Mouse (Mus musculus) limb, embryonic 14.5 days (tissue): ENCODE measurements around the gene Cnksr1. TPM values are rescaled to one million over a fixed set of nuclear protein-coding genes. Genes with fewer than 3 reads are reported as not detected.
A peak's percentile ranks its signal among the peaks of the same experiment; 100 is the strongest.

Experiments used
- ATAC-seq: fragments of 200-750 bp; cut with Nextera tagmentation; 2 replicates; pipeline ENCODE4 v1.8.0; 2017; ENCODE audit warnings: low read depth, moderate number of reproducible peaks, moderate TSS enrichment; ENCODE audit not compliant: low FRiP score
- DNase-seq: peaks from one replicate; pipeline ENCODE4 v3.0.0-alpha.2; 2015; ENCODE audit warnings: low spot score
- H3K27ac ChIP-seq: fragments of 300-500 bp; sonication (generic); replicated peaks from 2 replicates; pipeline ENCODE4 v1.5.1; 2014; ENCODE audit warnings: low read depth, mild to moderate bottlenecking, low read length, moderate library complexity, mixed read lengths
- H3K27me3 ChIP-seq: fragments of 300-500 bp; sonication (generic); 2 replicates; pipeline ENCODE4 v1.6.1; 2014; ENCODE audit warnings: low read length, mixed read lengths; ENCODE audit not compliant: control insufficient read depth, insufficient read depth
- H3K36me3 ChIP-seq: fragments of 300-500 bp; sonication (generic); 2 replicates; pipeline ENCODE4 v1.6.1; 2014; ENCODE audit warnings: mild to moderate bottlenecking, low read length, moderate library complexity, mixed read lengths; ENCODE audit not compliant: control insufficient read depth, insufficient read depth
- H3K4me1 ChIP-seq: fragments of 300-500 bp; sonication (generic); 2 replicates; pipeline ENCODE4 v1.6.1; 2014; ENCODE audit warnings: antibody characterized with exemption, low read length, mixed read lengths; ENCODE audit not compliant: control insufficient read depth, insufficient read depth
- H3K4me2 ChIP-seq: fragments of 300-500 bp; sonication (generic); replicated peaks from 2 replicates; pipeline ENCODE4 v1.6.1; 2014; ENCODE audit warnings: low read depth, mild to moderate bottlenecking, low read length, moderate library complexity; ENCODE audit not compliant: severe bottlenecking
- H3K4me3 ChIP-seq: fragments of 300-500 bp; sonication (generic); replicated peaks from 2 replicates; pipeline ENCODE4 v1.5.1; 2014; ENCODE audit warnings: low read length
- H3K9ac ChIP-seq: fragments of 300-500 bp; sonication (generic); 2 replicates; pipeline ENCODE4 v1.6.1; 2014; ENCODE audit warnings: mild to moderate bottlenecking, low read depth, low read length, moderate library complexity; ENCODE audit not compliant: severe bottlenecking
- H3K9me3 ChIP-seq: fragments of 300-500 bp; sonication (generic); 2 replicates; pipeline ENCODE4 v1.6.1; 2016; ENCODE audit warnings: low read length; ENCODE audit not compliant: control insufficient read depth
- POLR2A ChIP-seq: fragments of 200-500 bp; IDR thresholded peaks from 2 replicates; pipeline ENCODE4 v1.8.0; 2012; ENCODE audit warnings: inconsistent platforms, mild to moderate bottlenecking, moderate library complexity, borderline replicate concordance; ENCODE audit not compliant: insufficient read depth, insufficient read length; ENCODE audit errors: extremely low read depth
- WGBS: fragments of 180-500 bp; shearing (Covaris S2); extraction: QIAGEN DNeasy Blood & Tissue Kit; methylation state at CpG from one replicate; pipeline ENCODE4 v1.1.7; 2014; 5-methylcytosine and 5-hydroxymethylcytosine counted together
- polyA plus RNA-seq, 2 experiments: library from polyadenylated mRNA; depleted of rRNA in 1 of 2; stranded (reverse) in 1 of 2; unstranded in 1 of 2; fragments of >200 nt; fragmentation: Nextera tagmentation in 1 of 2; extraction: Ambion mirVana in 1 of 2; gene quantifications; 2 replicates each; pipeline versions ENCODE4 v1.2.1 to v1.2.3; 2012 to 2014

The Cnksr1 gene
- polyA plus RNA-seq, 2 experiments = 2.0 to 3.3 TPM

DNA sequence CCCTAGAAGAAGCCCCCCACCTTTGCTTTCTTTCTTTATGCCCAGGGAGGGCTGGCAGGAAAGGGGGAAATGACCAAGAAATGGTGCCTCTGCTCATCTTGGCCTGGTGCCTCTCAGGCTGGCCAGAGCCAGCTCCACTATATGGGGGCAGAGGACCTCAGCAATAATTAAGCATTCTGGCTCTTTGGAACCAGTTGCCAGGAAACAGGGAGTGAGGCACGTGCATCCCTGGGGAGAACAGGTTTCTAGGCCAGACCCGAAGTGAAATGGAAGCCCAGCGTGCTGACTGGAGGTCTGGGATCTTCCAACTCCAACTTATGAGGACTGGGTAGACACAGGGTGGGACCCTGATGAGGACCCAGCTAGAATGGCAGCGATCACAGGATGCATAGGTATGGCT lies 8.1 kb upstream of the Cnksr1 start:
- Histone ChIP-seq H3K4me3 (no peak overlapping the region), H3K9ac (no peak overlapping the region), H3K27me3 (peaks cover 27% of the 10 kb centered on the region), H3K27ac (no peak overlapping the region), H3K9me3 (no peaks in the 10 kb centered on the region), H3K4me2 (no peak overlapping the region), H3K4me1 (peaks cover 23% of the 10 kb centered on the region), H3K36me3 (no peaks in the 10 kb centered on the region)
- TF ChIP-seq POLR2A = no peak
- WGBS = 36% methylated on average over 4 of the region's 4 CpGs
- DNase-seq (no peak), ATAC-seq (no peak)

GRCm38 (mm10) chr4:134245148-134245843 lies 7.1 kb upstream of the Cnksr1 start, which contains the start of gene Zfp593:
Zfp593 (minus strand) TSS chr4:134245592.
- DNase-seq (peak; percentile 92), ATAC-seq (peak; percentile 86)
- H3K4me2 ChIP-seq = peak within 1 kb of the TSS; percentile 94
- no peaks in the 10 kb centered on the region for H3K36me3 ChIP-seq
- H3K27me3 ChIP-seq = peaks cover 17% of the 10 kb centered on the region; the same call in 1 of the 2 replicates
- peaks cover 14% of the 10 kb centered on the region for H3K4me1 ChIP-seq
- H3K27ac ChIP-seq = no peak within 1 kb of the TSS
- WGBS = under 1% methylated on average over 56 of the region's 60 CpGs
- TF ChIP-seq POLR2A = 0 out of 2 replicates have a peak, but pooled peaks have one; percentile 63
- H3K4me3 ChIP-seq = peak within 1 kb of the TSS; percentile 76
- no peaks in the 10 kb centered on the region for H3K9me3 ChIP-seq
- peak within 1 kb of the TSS; percentile 78 for H3K9ac ChIP-seq

DNA sequence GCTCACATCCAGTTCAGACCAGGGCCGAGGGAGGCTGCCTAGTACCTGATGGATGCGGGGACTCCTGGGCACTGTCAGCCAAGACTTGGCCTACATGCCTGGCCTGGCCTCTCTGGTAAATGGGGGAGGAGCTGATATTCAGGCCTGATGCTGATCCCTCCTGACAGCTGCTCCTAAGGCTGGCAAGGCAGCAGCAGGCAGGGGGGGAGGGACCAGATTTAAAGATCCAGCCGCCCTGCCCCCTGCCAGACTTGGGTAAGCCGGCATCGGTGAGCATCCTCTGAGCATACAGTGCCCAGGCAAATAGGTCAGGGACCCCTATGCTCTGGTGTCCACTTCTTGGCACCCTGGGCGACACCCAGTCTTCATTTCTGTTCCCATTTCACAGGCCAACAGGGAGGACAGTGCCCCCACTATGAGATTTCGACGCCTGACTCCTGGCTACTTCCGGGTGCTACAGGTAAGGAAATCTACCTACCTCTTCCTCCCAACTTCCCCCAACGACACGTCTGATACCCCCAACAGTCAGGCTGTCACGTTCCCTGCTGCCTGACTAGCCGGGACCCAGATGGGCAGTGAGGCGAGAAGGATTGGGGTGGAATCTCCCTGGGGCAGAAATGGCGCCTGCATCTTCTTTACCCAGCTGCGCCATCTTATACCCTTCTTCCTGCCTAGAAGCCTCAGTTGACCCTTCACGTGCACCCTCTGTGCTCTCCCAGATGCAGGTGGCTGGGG lies 5.5 kb upstream of the Cnksr1 start, which contains the start of gene E130218I03Rik:
Gene E130218I03Rik (plus strand): TSS at position 147 of the 735 bp plus-strand sequence.
- no peak within 1 kb of the TSS for H3K27ac ChIP-seq
- H3K4me3 ChIP-seq = peak within 1 kb of the TSS; percentile 76
- peaks cover 11% of the 10 kb centered on the region for H3K4me1 ChIP-seq
- H3K4me2 ChIP-seq = peak within 1 kb of the TSS; percentile 94
- no peaks in the 10 kb centered on the region for H3K36me3 ChIP-seq
- peaks cover 9% of the 10 kb centered on the region for H3K27me3 ChIP-seq
- no peak within 1 kb of the TSS for H3K9ac ChIP-seq
- no peak for DNase-seq
- TF ChIP-seq POLR2A = no peak
- no peak for ATAC-seq
- WGBS = 96% methylated on average over 17 of the region's 17 CpGs
- no peaks in the 10 kb centered on the region for H3K9me3 ChIP-seq

DNA sequence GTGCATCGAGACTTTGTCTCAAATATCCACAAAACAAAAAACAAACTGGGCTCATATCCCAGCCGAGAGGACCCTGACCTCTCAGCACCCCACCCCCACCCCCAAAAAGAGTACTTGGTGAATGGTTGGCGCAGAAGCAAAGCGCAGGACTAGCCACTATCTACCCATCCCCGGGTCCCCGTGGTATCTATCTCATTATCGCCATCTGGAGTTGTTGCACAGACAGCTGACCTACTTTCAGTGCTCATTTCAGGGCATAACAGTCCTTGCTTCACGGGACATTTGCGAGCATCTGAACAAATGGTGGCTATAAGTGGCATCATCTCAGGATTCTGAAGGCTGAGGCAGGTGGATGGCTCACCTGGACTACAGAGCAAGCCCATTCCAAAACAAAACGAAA lies 487 bp upstream of the Cnksr1 start:
- Histone ChIP-seq H3K4me2 (peak overlapping the region; percentile 34), H3K4me1 (0 out of 2 replicates have a peak, but pooled peaks cover 6% of the 10 kb centered on the region), H3K4me3 (peak overlapping the region; percentile 27; the same call in 1 of the 2 replicates), H3K36me3 (no peaks in the 10 kb centered on the region), H3K27ac (no peak overlapping the region), H3K9me3 (no peaks in the 10 kb centered on the region), H3K27me3 (peaks cover 21% of the 10 kb centered on the region), H3K9ac (no peak overlapping the region)
- WGBS = 10% methylated on average over 10 of the region's 10 CpGs
- ATAC-seq = no peak
- no peak for DNase-seq
- TF ChIP-seq POLR2A = no peak

- no peak for TF ChIP-seq POLR2A
- WGBS = 26% methylated on average over 19 of the region's 19 CpGs
- Histone ChIP-seq H3K9ac (peak overlapping the region; percentile 44), H3K27me3 (peaks cover 21% of the 10 kb centered on the region), H3K27ac (no peak overlapping the region), H3K9me3 (no peaks in the 10 kb centered on the region), H3K4me1 (0 out of 2 replicates have a peak, but pooled peaks cover 6% of the 10 kb centered on the region), H3K4me3 (peak overlapping the region; percentile 27), H3K4me2 (peak overlapping the region; percentile 34), H3K36me3 (no peaks in the 10 kb centered on the region)
- no peak for ATAC-seq
- no peak for DNase-seq
Measured at GRCm38 (mm10) chr4:134237582-134238278, 469 bp downstream of the Cnksr1 start.
